Mouse (Mus musculus) embryonic facial prominence, embryonic 10.5 days (tissue): Measurements from ENCODE around the gene Tmc8. TPM values are rescaled to one million over a fixed set of nuclear protein-coding genes. Genes with fewer than 3 reads are reported as not detected.
"Not testable (repeated sequence)": the region's sequence is repeated elsewhere in the genome, so short reads cannot be mapped to it uniquely, and the experiment has no call there.

Experiments
- DNase-seq: peaks from one replicate; pipeline ENCODE4 v3.0.0-alpha.2; 2017; ENCODE audit warnings: low spot score
- H3K27ac ChIP-seq: fragments of 300-500 bp; sonication (generic); replicated peaks from 2 replicates; pipeline ENCODE4 v1.5.1; 2016; ENCODE audit warnings: mild to moderate bottlenecking
- H3K27me3 ChIP-seq: fragments of 300-500 bp; sonication (generic); replicated peaks from 2 replicates; pipeline ENCODE4 v1.6.1; 2016; ENCODE audit warnings: low read depth, mild to moderate bottlenecking; ENCODE audit not compliant: poor library complexity, severe bottlenecking
- H3K36me3 ChIP-seq: fragments of 300-500 bp; sonication (generic); replicated peaks from 2 replicates; pipeline ENCODE4 v1.6.1; 2016; ENCODE audit warnings: mild to moderate bottlenecking, moderate library complexity
- H3K4me1 ChIP-seq: fragments of 300-500 bp; sonication (generic); 2 replicates; pipeline ENCODE4 v1.6.1; 2016
- H3K4me3 ChIP-seq: fragments of 300-500 bp; sonication (generic); 2 replicates; pipeline ENCODE4 v1.5.1; 2016; ENCODE audit warnings: mild to moderate bottlenecking, moderate library complexity
- H3K9me3 ChIP-seq: fragments of 300-500 bp; sonication (generic); 2 replicates; pipeline ENCODE4 v1.6.1; 2016; ENCODE audit warnings: mild to moderate bottlenecking
- WGBS: fragments of 180-500 bp; shearing (Covaris S2); methylation state at CpG from one replicate; pipeline ENCODE4 v1.1.7; 2016; 5-methylcytosine and 5-hydroxymethylcytosine counted together
- polyA plus RNA-seq: library from polyadenylated mRNA; unstranded; fragments of >200 nt; fragmentation: Nextera tagmentation; extraction: Ambion mirVana; gene quantifications from 2 replicates; pipeline ENCODE4 v1.2.1, GENCODE M21; 2016

The Tmc8 gene
- polyA plus RNA-seq, 1 experiment from 2014 or later, result 1.4 TPM

GRCm38 (mm10) chr11:117803166-117803688, 21.4 kb downstream of the Tmc8 start:
- 88% methylated on average over 3 of the region's 3 CpGs for WGBS
- Histone ChIP-seq H3K4me1 (peaks cover 17% of the 10 kb centered on the region), H3K27me3 (peaks cover 3% of the 10 kb centered on the region; the same call in 1 of the 2 replicates), H3K4me3 (no peak overlapping the region), H3K9me3 (no peaks in the 10 kb centered on the region), H3K27ac (no peak overlapping the region), H3K36me3 (no peaks in the 10 kb centered on the region)
- DNase-seq, result no peak

GRCm38 (mm10) chr11:117806781-117807180, 24.9 kb downstream of the Tmc8 start:
- no peak overlapping the region for H3K27ac ChIP-seq

GRCm38 (mm10) chr11:117809407-117810311, 27.8 kb downstream of the Tmc8 start, which contains the start of the genes Gm20708 and Syngr2:
Gene Gm20708, plus strand, starts transcription at chr11:117809668.
Gene Syngr2, plus strand, starts transcription at chr11:117809668.
- Histone ChIP-seq H3K9me3 (no peaks in the 10 kb centered on the region), H3K27ac (peak within 1 kb of the TSS; percentile 78), H3K36me3 (peaks cover 32% of the 10 kb centered on the region), H3K27me3 (no peaks in the 10 kb centered on the region; the same call in 1 of the 2 replicates), H3K4me1 (peaks cover 28% of the 10 kb centered on the region), H3K4me3 (peak within 1 kb of the TSS; percentile 86)
- DNase-seq, result peak; percentile 86
- under 1% methylated on average over 75 of the region's 75 CpGs for WGBS

More at GRCm38 (mm10) chr11:117806781-117807180, 24.9 kb downstream of the Tmc8 start:
- no peaks in the 10 kb centered on the region; the same call in 1 of the 2 replicates for H3K27me3 ChIP-seq
- H3K9me3 ChIP-seq, result no peaks in the 10 kb centered on the region
- no peak overlapping the region for H3K4me3 ChIP-seq
- peaks cover 29% of the 10 kb centered on the region for H3K4me1 ChIP-seq
- H3K36me3 ChIP-seq, result peaks cover 3% of the 10 kb centered on the region
- WGBS, result 93% methylated on average over 6 of the region's 6 CpGs
- no peak for DNase-seq

GRCm38 (mm10) chr11:117810401-117811046, 28.6 kb downstream of the Tmc8 start:
- H3K27ac ChIP-seq, result peak overlapping the region; percentile 78
- no peaks in the 10 kb centered on the region for H3K9me3 ChIP-seq
- peaks cover 41% of the 10 kb centered on the region for H3K36me3 ChIP-seq
- H3K4me3 ChIP-seq, result peak overlapping the region; percentile 86
- WGBS, result under 1% methylated on average over 21 of the region's 21 CpGs
- peaks cover 28% of the 10 kb centered on the region for H3K4me1 ChIP-seq
- peak; percentile 84 for DNase-seq
- no peaks in the 10 kb centered on the region; the same call in 1 of the 2 replicates for H3K27me3 ChIP-seq

GRCm38 (mm10) chr11:117813867-117814266, 32.0 kb downstream of the Tmc8 start:
- peaks cover 74% of the 10 kb centered on the region for H3K36me3 ChIP-seq
- no peaks in the 10 kb centered on the region; the same call in 1 of the 2 replicates for H3K27me3 ChIP-seq
- no peak overlapping the region for H3K4me3 ChIP-seq
- no peak for DNase-seq
- 83% methylated on average over 5 of the region's 5 CpGs for WGBS
- H3K27ac ChIP-seq, result no peak overlapping the region
- H3K4me1 ChIP-seq, result peaks cover 27% of the 10 kb centered on the region
- no peaks in the 10 kb centered on the region for H3K9me3 ChIP-seq

- no peak overlapping the region for H3K4me3 ChIP-seq
- no peak for DNase-seq
- no peaks in the 10 kb centered on the region for H3K9me3 ChIP-seq
- peaks cover 23% of the 10 kb centered on the region for H3K4me1 ChIP-seq
- peaks cover 84% of the 10 kb centered on the region for H3K36me3 ChIP-seq
- no peaks in the 10 kb centered on the region; the same call in 1 of the 2 replicates for H3K27me3 ChIP-seq
- no peak overlapping the region for H3K27ac ChIP-seq
- 94% methylated on average over 6 of the region's 6 CpGs for WGBS
Observed at GRCm38 (mm10) chr11:117814704-117815366, 33.0 kb downstream of the Tmc8 start.

GRCm38 (mm10) chr11:117815850-117816249, 34.0 kb downstream of the Tmc8 start:
- whole genome bisulfite sequencing, result 87% methylated on average over 9 of the region's 9 CpGs
- H3K27ac ChIP-seq, H3K4me3 ChIP-seq, H3K27me3 ChIP-seq, DNase-seq, H3K9me3 ChIP-seq: not testable (repeated sequence)
- Histone ChIP-seq H3K4me1 (peaks cover 12% of the 10 kb centered on the region), H3K36me3 (peaks cover 94% of the 10 kb centered on the region)

- no peaks in the 10 kb centered on the region for H3K27me3 ChIP-seq
- 88% methylated on average over 13 of the region's 13 CpGs for WGBS
- peaks cover 6% of the 10 kb centered on the region for H3K4me1 ChIP-seq
- peaks cover 100% of the 10 kb centered on the region for H3K36me3 ChIP-seq
- H3K27ac ChIP-seq, result no peak overlapping the region
- no peak for DNase-seq
- H3K9me3 ChIP-seq, result no peaks in the 10 kb centered on the region
- no peak overlapping the region for H3K4me3 ChIP-seq
Observed at GRCm38 (mm10) chr11:117816389-117816996, 34.6 kb downstream of the Tmc8 start.

- WGBS, result 85% methylated on average over 8 of the region's 8 CpGs
- Histone ChIP-seq H3K4me3 (no peak overlapping the region), H3K9me3 (no peaks in the 10 kb centered on the region), H3K27ac (no peak overlapping the region), H3K4me1 (peaks cover 22% of the 10 kb centered on the region), H3K36me3 (peaks cover 100% of the 10 kb centered on the region), H3K27me3 (no peaks in the 10 kb centered on the region)
- DNase-seq, result no peak
Observed at GRCm38 (mm10) chr11:117819095-117819494, 37.2 kb downstream of the Tmc8 start.

GRCm38 (mm10) chr11:117820173-117820572, 38.3 kb downstream of the Tmc8 start:
- H3K27ac ChIP-seq, result no peak overlapping the region
- no peak for DNase-seq
- no peaks in the 10 kb centered on the region for H3K27me3 ChIP-seq
- WGBS, result 94% methylated on average over 7 of the region's 7 CpGs
- H3K4me3 ChIP-seq, result no peak overlapping the region
- H3K36me3 ChIP-seq, result peaks cover 91% of the 10 kb centered on the region
- H3K9me3 ChIP-seq, result no peaks in the 10 kb centered on the region
- peaks cover 32% of the 10 kb centered on the region for H3K4me1 ChIP-seq

GRCm38 (mm10) chr11:117821868-117822267, 40.0 kb downstream of the Tmc8 start:
- Histone ChIP-seq H3K9me3 (no peaks in the 10 kb centered on the region), H3K27ac (no peak overlapping the region), H3K4me1 (peaks cover 49% of the 10 kb centered on the region), H3K36me3 (peaks cover 74% of the 10 kb centered on the region), H3K27me3 (no peaks in the 10 kb centered on the region), H3K4me3 (no peak overlapping the region)
- DNase-seq, result no peak
- 87% methylated on average over 9 of the region's 9 CpGs for WGBS
